Mouse (Mus musculus): ENCODE measurements around the gene 5530401A14Rik.

The 5530401A14Rik gene

GRCm38 (mm10) chr11:81926393-81926792 is 65.9 kb downstream of the 5530401A14Rik start:
- no peak for DNase-seq (ENCODE audit: low spot score in 2 of 2)

- DNase-seq (ENCODE audit: low spot score in 2 of 2), result no peak
Observed at GRCm38 (mm10) chr11:81937516-81937915, 77.0 kb downstream of the 5530401A14Rik start.

- DNase-seq (ENCODE audit: low spot score in 2 of 2), result no peak
Observed at GRCm38 (mm10) chr11:81940988-81941387, 80.5 kb downstream of the 5530401A14Rik start.

GRCm38 (mm10) chr11:81942167-81942566 is 81.7 kb downstream of the 5530401A14Rik start:
- DNase-seq (ENCODE audit: low spot score in 2 of 2), result no peak

Data from frontal cortex, postnatal 25 days (tissue).